In genomic region chr1:127961140-127961539, GRCm38 (mm10) we compare ENCODE assay signal across 19 mouse cellular contexts.
DNase-seq lines count a peak whose midpoint lies in the region; TF ChIP-seq lines count a peak whose summit lies in the region.
"Had no signal": no experiment of that assay in that cellular context is flagged by ENCODE, and none has a peak within 500 bp of the region (broad histone marks: within the 10 kb centered on the region; RNA-seq: fewer than 3 reads in every experiment).

No protein-coding gene starts in this region.

- H3K36me3 ChIP-seq in kidney, adult 2 months (ENCODE audit: control insufficient read depth, insufficient read depth, low read length): no peaks in the 10 kb centered on the region
- H3K36me3 ChIP-seq: midbrain, embryonic 15.5 days had no signal

- no peak for TF ChIP-seq POLR2A in kidney, adult 2 months (IDR thresholded peaks at IDR 0.05; ENCODE audit: low read depth, low read length)

- H3K4me1 ChIP-seq in kidney, adult 2 months (ENCODE audit: control insufficient read depth, insufficient read depth, low read length): no peaks in the 10 kb centered on the region
- H3K4me1 ChIP-seq: limb, embryonic 10.5 days had no signal

- TF ChIP-seq CTCF in kidney, adult 2 months (conservative IDR thresholded peaks at IDR 0.05; ENCODE audit: insufficient read depth, insufficient read length, low read depth, low read length): no peak

- WGBS in kidney, adult 2 months: 82% methylated on average over 1 of the region's 1 CpGs

- H3K27ac ChIP-seq in kidney, adult 2 months (ENCODE audit: insufficient read depth, low read depth, low read length): no peak overlapping the region
- H3K27ac ChIP-seq: forebrain, embryonic 13.5 days; hindbrain, postnatal 0 days; limb, embryonic 10.5 days; macrophage; midbrain, embryonic 15.5 days had no signal

- no peaks in the 10 kb centered on the region for H3K27me3 ChIP-seq in kidney, adult 2 months (replicated peaks; ENCODE audit: control insufficient read depth, insufficient read depth, low read length)
- H3K27me3 ChIP-seq: forebrain, embryonic 13.5 days; heart, embryonic 12.5 days; midbrain, embryonic 15.5 days had no signal

- no peak overlapping the region for H3K4me3 ChIP-seq in kidney, adult 2 months (ENCODE audit: insufficient read depth, low read depth, low read length)
- H3K4me3 ChIP-seq: forebrain, embryonic 13.5 days; heart, embryonic 12.5 days; limb, embryonic 10.5 days; midbrain, embryonic 15.5 days had no signal

- DNase-seq in adrenal gland, adult 2 months: peak; percentile 69
- no peak for DNase-seq in adrenal gland, adult 18-20 months (ENCODE audit: low spot score in 2 of 2)
- peak; percentile 30 for DNase-seq in kidney, adult 2 months
- no peak for DNase-seq in kidney, adult 8-10 months
- DNase-seq in NIH3T3 (ENCODE audit: low read depth) (peak; percentile 76), liver (no peak)
- peak; percentile 42 for DNase-seq in skeletal muscle tissue, adult 2 months (ENCODE audit: low read depth, low spot score)
- DNase-seq: cerebellum, adult 8-10 months; gastrocnemius, postnatal 10 days; heart, postnatal 10 days; kidney, adult 18-20 months; layer of hippocampus, adult 9-11 months; thymus, postnatal 25 days had no signal

Comparison
In these comparisons a context has a peak if more than half of its experiments do, and no peak if none do; other contexts are left out.
1. DNase-seq: peak in adrenal gland, adult 2 months (single experiment), kidney, adult 2 months (single experiment), NIH3T3 (single experiment) and skeletal muscle tissue, adult 2 months (single experiment); none in adrenal gland, adult 18-20 months (0 of 2), kidney, adult 8-10 months (0 of 2) and liver (single experiment).